Mouse (Mus musculus) CH12.LX (cell line): ENCODE data around the gene Adam12. TPM values are rescaled to one million over a fixed set of nuclear protein-coding genes. Genes with fewer than 3 reads are reported as not detected.

Experiments used
- DNase-seq: peaks from one replicate; pipeline ENCODE4 v3.0.0-alpha.2; 2013; ENCODE audit errors: extremely low read depth
- H3K27ac ChIP-seq: 2 replicates; pipeline ENCODE4 v1.5.1; 2012; ENCODE audit warnings: low read depth, mild to moderate bottlenecking, control low read depth, moderate library complexity; ENCODE audit not compliant: insufficient read depth
- H3K27me3 ChIP-seq: replicated peaks from 2 replicates; pipeline ENCODE3; 2012; ENCODE audit warnings: inconsistent platforms
- H3K36me3 ChIP-seq, 2 experiments: replicated peaks in 1 of 2; 2 replicates each; pipeline versions ENCODE3 to v1.6.1; 2012; ENCODE audit warnings: inconsistent platforms in 1 of 2, low read length in 1 of 2, mild to moderate bottlenecking in 1 of 2, mixed read lengths in 1 of 2, moderate library complexity in 1 of 2; ENCODE audit not compliant: control insufficient read depth in 1 of 2, insufficient read depth in 1 of 2
- H3K4me1 ChIP-seq, 2 experiments: 2 replicates each; pipeline ENCODE4 v1.6.1; 2012; ENCODE audit warnings: inconsistent platforms in 1 of 2, moderate library complexity in 1 of 2; ENCODE audit not compliant: insufficient read depth in 2 of 2, control insufficient read depth in 1 of 2
- H3K4me2 ChIP-seq: 2 replicates; pipeline ENCODE4 v1.6.1; 2012; ENCODE audit warnings: low read depth, mild to moderate bottlenecking, control low read depth; ENCODE audit not compliant: poor library complexity, insufficient read depth, severe bottlenecking
- H3K4me3 ChIP-seq, 3 experiments: fragments of 150-350 bp in 1 of 3; sonication (generic) in 1 of 3; replicated peaks in 1 of 3; 2 replicates each; pipeline versions ENCODE3 to v1.5.1; 2011 to 2012; ENCODE audit warnings: low read depth in 2 of 3, low read length in 2 of 3, mild to moderate bottlenecking in 2 of 3, moderate library complexity in 2 of 3, control low read depth in 1 of 3, improper control_type of control experiment in 1 of 3, inconsistent platforms in 1 of 3, mixed read lengths in 1 of 3; ENCODE audit not compliant: poor library complexity in 1 of 3
- H3K79me2 ChIP-seq: replicated peaks from 2 replicates; pipeline ENCODE4 v1.6.1; 2012; ENCODE audit warnings: mild to moderate bottlenecking, moderate library complexity; ENCODE audit not compliant: control insufficient read depth, poor library complexity, insufficient read depth, severe bottlenecking; ENCODE audit errors: extremely low read depth
- H3K9ac ChIP-seq: 2 replicates; pipeline ENCODE4 v1.6.1; 2012; ENCODE audit warnings: low read depth, mild to moderate bottlenecking, control low read depth, moderate library complexity; ENCODE audit not compliant: insufficient read depth
- H3K9me3 ChIP-seq: replicated peaks from 2 replicates; pipeline ENCODE3; 2012; ENCODE audit warnings: low read length, inconsistent platforms, mixed read lengths
- ELF1 ChIP-seq: IDR thresholded peaks from 2 replicates; pipeline ENCODE4 v1.6.1; 2014; ENCODE audit warnings: low read depth, mild to moderate bottlenecking, inconsistent platforms, low read length, improper control_type of control experiment
- ETS1 ChIP-seq: conservative IDR thresholded peaks from 2 replicates; pipeline ENCODE4 v1.6.1; 2012; ENCODE audit warnings: low read depth, mild to moderate bottlenecking, inconsistent platforms, low read length, improper control_type of control experiment, moderate library complexity
- GABPA ChIP-seq: IDR thresholded peaks from 2 replicates; pipeline ENCODE4 v1.6.1; 2012; ENCODE audit warnings: low read depth, low read length, improper control_type of control experiment, inconsistent platforms; ENCODE audit not compliant: insufficient replicate concordance
- KAT2A ChIP-seq: IDR thresholded peaks from 2 replicates; pipeline ENCODE4 v1.6.1; 2012; ENCODE audit warnings: low read length, improper control_type of control experiment, inconsistent platforms; ENCODE audit not compliant: insufficient replicate concordance
- MAFK ChIP-seq: IDR thresholded peaks from 2 replicates; pipeline ENCODE4 v1.6.1; 2011; ENCODE audit warnings: low read length, improper control_type of control experiment; ENCODE audit not compliant: insufficient replicate concordance
- MXI1 ChIP-seq: IDR thresholded peaks from 2 replicates; pipeline ENCODE4 v1.6.1; 2011; ENCODE audit warnings: mild to moderate bottlenecking, low read depth, low read length, improper control_type of control experiment
- MYC ChIP-seq: IDR thresholded peaks from 2 replicates; pipeline ENCODE4 v1.6.1; 2011; ENCODE audit warnings: low read depth, mild to moderate bottlenecking, improper control_type of control experiment, low read length
- NRF1 ChIP-seq: IDR thresholded peaks from 2 replicates; pipeline ENCODE4 v1.6.1; 2014; ENCODE audit warnings: low read depth, mild to moderate bottlenecking, inconsistent platforms, low read length, improper control_type of control experiment, moderate library complexity
- PAX5 ChIP-seq: IDR thresholded peaks from 2 replicates; pipeline ENCODE4 v1.6.1; 2012; ENCODE audit warnings: low read length, inconsistent platforms, mixed read lengths
- POLR2AphosphoS2 ChIP-seq: IDR thresholded peaks from 2 replicates; pipeline ENCODE4 v1.6.1; 2011; ENCODE audit warnings: low read depth, low read length, improper control_type of control experiment
- RAD21 ChIP-seq: IDR thresholded peaks from 2 replicates; pipeline ENCODE4 v1.6.1; 2011; ENCODE audit warnings: low read depth, mild to moderate bottlenecking, low read length, improper control_type of control experiment, moderate library complexity
- RCOR1 ChIP-seq: conservative IDR thresholded peaks from 2 replicates; pipeline ENCODE4 v1.6.1; 2012; ENCODE audit warnings: low read depth, mild to moderate bottlenecking, inconsistent platforms, low read length, improper control_type of control experiment
- SMC3 ChIP-seq: IDR thresholded peaks from 2 replicates; pipeline ENCODE4 v1.6.1; 2011; ENCODE audit warnings: low read depth, low read length, improper control_type of control experiment
- TBP ChIP-seq: conservative IDR thresholded peaks from 2 replicates; pipeline ENCODE4 v1.6.1; 2011; ENCODE audit warnings: low read depth, low read length, improper control_type of control experiment
- TCF12 ChIP-seq: IDR thresholded peaks from 2 replicates; pipeline ENCODE4 v1.6.1; 2014; ENCODE audit warnings: low read depth, mild to moderate bottlenecking, inconsistent platforms, low read length, improper control_type of control experiment
- UBTF ChIP-seq: IDR thresholded peaks from 2 replicates; pipeline ENCODE4 v1.6.1; 2012; ENCODE audit warnings: low read depth, mild to moderate bottlenecking, inconsistent platforms, low read length, improper control_type of control experiment, moderate library complexity
- USF2 ChIP-seq: conservative IDR thresholded peaks from 2 replicates; pipeline ENCODE4 v1.6.1; 2011; ENCODE audit warnings: low read depth, low read length, improper control_type of control experiment
- ZC3H11A ChIP-seq: IDR thresholded peaks from 2 replicates; pipeline ENCODE4 v1.6.1; 2012; ENCODE audit warnings: low read depth, mild to moderate bottlenecking, inconsistent platforms, low read length, improper control_type of control experiment
- dilution Hi-C: fragments of 300-500 bp; cut with MboI; formaldehyde crosslinking; loops from 2 replicates; pipeline ENCODE4 v1.14.3; 2020; ENCODE audit warnings: low sequenced_read_pairs; ENCODE audit not compliant: extremely low pct_unique_long_range_greater_than_20kb, extremely low pct_ligation_motif_present
- in situ Hi-C: fragments of 300-500 bp; cut with MboI; formaldehyde crosslinking; loops from 3 replicates; pipeline ENCODE4 v1.14.3; 2019; ENCODE audit warnings: low sequenced_read_pairs, low pct_ligation_motif_present, low pct_unique_long_range_greater_than_20kb, mixed read lengths
- polyA plus RNA-seq: library from polyadenylated mRNA; unstranded; fragments of >175 nt; gene quantifications from 2 replicates; pipeline ENCODE4 v1.2.1, GENCODE M21; 2012; ENCODE audit warnings: low read depth; ENCODE audit not compliant: insufficient read length
- total RNA-seq, 2 experiments: library from RNA; depleted of rRNA; stranded (reverse); fragments of 300-350 nt in 1 of 2; fragments of >200 nt in 1 of 2; gene quantifications; 2 replicates each; pipeline ENCODE4 v1.2.3; 2012 to 2014

Adam12 gene
- total and polyA plus RNA-seq, 3 experiments, result not detected

- no peak overlapping the region for H3K9ac ChIP-seq
- dilution Hi-C loops, result no loop called here
- in situ Hi-C loops, result no loop called here
- no peak overlapping the region for H3K4me2 ChIP-seq
- H3K4me3 ChIP-seq, result no peak overlapping the region
- H3K27ac ChIP-seq, result no peak overlapping the region
- TF ChIP-seq ETS1, result no peak
- TF ChIP-seq PAX5, result no peak
- TF ChIP-seq TCF12, result no peak
- no peak for TF ChIP-seq USF2
- no peak for TF ChIP-seq SMC3
- TF ChIP-seq POLR2AphosphoS2, result no peak
- TF ChIP-seq GABPA, result no peak
- TF ChIP-seq NRF1, result no peak
- no peak for TF ChIP-seq ZC3H11A
- no peak for TF ChIP-seq KAT2A
- no peak for TF ChIP-seq UBTF
- H3K79me2 ChIP-seq, result no peaks in the 10 kb centered on the region
- DNase-seq, result no peak
- H3K4me1 ChIP-seq, result no peaks in the 10 kb centered on the region
- no peaks in the 10 kb centered on the region for H3K36me3 ChIP-seq
- peaks cover 22% of the 10 kb centered on the region for H3K27me3 ChIP-seq
- peaks cover 68% of the 10 kb centered on the region for H3K9me3 ChIP-seq
Observed at GRCm38 (mm10) chr7:133925771-133926170, 306.2 kb downstream of the Adam12 start.

- no peaks in the 10 kb centered on the region for H3K4me1 ChIP-seq
- H3K27ac ChIP-seq, result no peak overlapping the region
- no peaks in the 10 kb centered on the region for H3K79me2 ChIP-seq
- H3K9ac ChIP-seq, result no peak overlapping the region
- H3K9me3 ChIP-seq, result peaks cover 67% of the 10 kb centered on the region
- H3K4me2 ChIP-seq, result no peak overlapping the region
- H3K27me3 ChIP-seq, result peaks cover 18% of the 10 kb centered on the region
- in situ Hi-C loops, result no loop called here
- DNase-seq, result no peak
- H3K36me3 ChIP-seq, result no peaks in the 10 kb centered on the region
- H3K4me3 ChIP-seq, result no peak overlapping the region
- TF ChIP-seq MXI1 (no peak), RAD21 (no peak), RCOR1 (no peak), ELF1 (no peak), TBP (no peak), MAFK (no peak), NRF1 (no peak), MYC (no peak), SMC3 (no peak)
- TF ChIP-seq, all 38 proteins: peak for 0
- dilution Hi-C loops, result no loop called here
Observed at GRCm38 (mm10) chr7:133923994-133924393, 308.0 kb downstream of the Adam12 start.
